Mouse (Mus musculus) brain, embryonic 14.5 days (tissue): Measurements from ENCODE around the gene Grid2. TPM values are rescaled to one million over a fixed set of nuclear protein-coding genes. Genes with fewer than 3 reads are reported as not detected.
A peak's percentile ranks its signal among the peaks of the same experiment; 100 is the strongest.

Experiments used
- DNase-seq: peaks from one replicate; pipeline ENCODE4 v3.0.0-alpha.2; 2011; ENCODE audit warnings: low read depth
- CTCF ChIP-seq: fragments of 200-500 bp; IDR thresholded peaks from 2 replicates; pipeline ENCODE4 v1.5.1; 2012; ENCODE audit warnings: inconsistent platforms, mild to moderate bottlenecking, moderate library complexity, borderline replicate concordance; ENCODE audit not compliant: insufficient read depth, insufficient read length; ENCODE audit errors: extremely low read depth
- POLR2A ChIP-seq: fragments of 200-500 bp; IDR thresholded peaks from 2 replicates; pipeline ENCODE4 v1.6.1; 2012; ENCODE audit warnings: mild to moderate bottlenecking, inconsistent platforms, borderline replicate concordance; ENCODE audit not compliant: poor library complexity, insufficient read depth, insufficient read length, severe bottlenecking; ENCODE audit errors: extremely low read depth
- polyA plus RNA-seq: library from polyadenylated mRNA; depleted of rRNA; stranded (reverse); fragments of >200 nt; gene quantifications from 2 replicates; pipeline ENCODE4 v1.2.3, GENCODE M21; 2012

The Grid2 gene
- polyA plus RNA-seq, 1 experiment, result 12.3 TPM

DNA sequence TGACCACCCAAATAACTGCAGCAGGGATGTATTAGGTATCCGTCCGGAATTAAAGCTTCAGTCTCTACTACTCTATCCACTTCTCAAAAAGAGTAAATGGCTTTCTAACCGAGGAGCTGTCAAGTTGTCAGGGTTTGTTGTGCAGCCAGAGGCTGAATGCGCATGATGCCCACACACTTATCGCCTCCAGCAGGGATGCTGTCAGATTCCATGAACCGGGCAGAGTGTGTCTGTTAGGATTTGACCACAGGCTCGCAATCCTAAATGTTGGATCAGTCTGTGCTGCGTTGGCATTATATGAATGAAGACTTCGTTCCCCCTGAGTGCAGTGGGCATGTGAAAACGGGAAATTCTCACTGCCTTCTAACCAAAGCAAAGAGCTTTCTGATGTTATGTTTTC, 843.0 kb downstream of the Grid2 start:
- TF ChIP-seq POLR2A (no peak), CTCF (no peak)
- peak; percentile 60 for DNase-seq

- DNase-seq, result peak; percentile 73
Measured at GRCm38 (mm10) chr6:64114594-64114993, 858.9 kb downstream of the Grid2 start.

DNA sequence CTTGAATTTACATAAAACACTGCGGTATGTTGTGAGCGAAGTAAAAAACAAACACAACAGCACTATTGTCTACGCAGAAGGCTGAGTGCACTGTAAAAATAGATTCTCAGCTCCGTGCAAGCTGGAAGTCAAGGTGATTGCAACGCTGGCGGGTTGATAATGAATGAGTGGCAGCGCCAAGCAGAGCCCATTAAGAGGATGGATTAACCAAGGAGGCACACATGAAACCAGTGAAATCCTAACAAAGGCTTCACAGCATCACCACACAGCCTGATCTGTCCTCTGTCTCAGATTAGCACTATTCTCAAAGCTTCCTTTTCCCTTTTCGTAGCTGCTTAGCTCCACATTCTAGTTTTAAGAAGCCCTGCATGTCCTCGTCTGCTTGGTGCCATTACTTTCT, 880.6 kb downstream of the Grid2 start:
- TF ChIP-seq CTCF (no peak), POLR2A (no peak)
- DNase-seq, result peak; percentile 71

More at GRCm38 (mm10) chr6:64114594-64114993, 858.9 kb downstream of the Grid2 start:
- TF ChIP-seq POLR2A, result no peak
- TF ChIP-seq CTCF, result no peak

DNA sequence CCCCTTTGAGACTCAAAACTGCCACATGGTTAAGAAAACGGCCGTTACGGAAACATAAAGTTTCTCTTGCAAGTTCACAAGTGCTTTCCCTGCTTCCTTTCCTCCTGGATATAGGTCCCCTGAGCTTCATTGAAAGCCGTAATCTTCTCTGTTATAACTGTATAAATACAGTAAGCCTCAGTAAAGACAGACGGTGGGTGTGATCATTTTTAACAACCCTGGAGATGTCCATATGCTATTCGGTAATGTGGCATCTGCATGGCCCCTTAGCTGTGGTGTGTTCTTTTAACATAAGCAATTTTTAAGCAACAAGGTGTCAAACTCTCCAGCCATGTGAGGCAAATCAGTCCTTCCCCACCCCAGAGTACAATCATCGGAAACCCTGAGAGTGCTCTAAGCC, 892.9 kb downstream of the Grid2 start:
- TF ChIP-seq CTCF, result no peak
- TF ChIP-seq POLR2A, result no peak
- no peak for DNase-seq

- TF ChIP-seq CTCF (no peak), POLR2A (no peak)
- peak; percentile 89 for DNase-seq
Measured at GRCm38 (mm10) chr6:64174995-64175612, 919.4 kb downstream of the Grid2 start.

DNA sequence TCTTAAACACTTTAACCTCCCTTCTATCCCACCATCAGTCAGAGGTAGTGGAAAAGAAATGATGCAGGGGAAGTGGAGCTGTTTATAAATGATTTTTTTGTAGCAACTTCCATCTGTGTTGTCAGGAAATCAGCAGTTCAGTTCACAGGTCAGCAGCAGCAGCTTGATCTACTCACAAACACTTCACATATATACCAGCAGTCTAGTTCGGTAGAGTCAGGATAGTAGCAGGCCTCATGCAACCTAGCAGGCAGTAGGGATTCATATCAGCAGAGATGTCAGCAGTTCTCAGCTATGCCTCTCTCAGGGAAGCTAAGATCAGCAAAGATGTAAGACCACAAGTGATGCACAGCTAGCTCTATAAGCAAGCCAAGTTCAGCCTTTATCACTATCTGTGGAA, 938.0 kb downstream of the Grid2 start:
- TF ChIP-seq POLR2A, result no peak
- no peak for TF ChIP-seq CTCF
- DNase-seq, result no peak

- peak; percentile 82 for DNase-seq
- TF ChIP-seq POLR2A, result no peak
- TF ChIP-seq CTCF, result no peak
Measured at GRCm38 (mm10) chr6:64202396-64203122, 946.9 kb downstream of the Grid2 start.

GRCm38 (mm10) chr6:64236351-64236750, 980.7 kb downstream of the Grid2 start:
- peak; percentile 73 for DNase-seq
- TF ChIP-seq POLR2A, result no peak
- TF ChIP-seq CTCF, result no peak

DNA sequence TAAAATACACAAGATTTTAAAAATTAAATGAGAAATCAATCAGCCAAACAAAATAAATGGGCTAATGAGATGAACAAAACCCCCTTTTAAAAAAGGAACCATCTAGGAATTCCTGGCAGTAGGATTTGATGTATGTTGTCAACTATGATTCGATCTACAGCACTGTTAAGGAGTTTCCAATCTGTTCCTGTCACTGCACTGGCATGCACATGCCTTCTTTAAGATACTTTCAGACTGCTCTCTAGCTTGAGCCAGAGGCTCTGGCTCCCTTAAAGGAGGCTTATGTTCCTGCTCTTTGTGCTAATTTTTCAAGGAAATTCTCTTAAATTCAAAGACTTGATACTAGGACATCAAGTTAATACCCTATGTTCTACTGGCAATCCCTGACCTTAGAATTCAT, 984.9 kb downstream of the Grid2 start:
- peak; percentile 61 for DNase-seq
- TF ChIP-seq POLR2A (no peak), CTCF (no peak)

DNA sequence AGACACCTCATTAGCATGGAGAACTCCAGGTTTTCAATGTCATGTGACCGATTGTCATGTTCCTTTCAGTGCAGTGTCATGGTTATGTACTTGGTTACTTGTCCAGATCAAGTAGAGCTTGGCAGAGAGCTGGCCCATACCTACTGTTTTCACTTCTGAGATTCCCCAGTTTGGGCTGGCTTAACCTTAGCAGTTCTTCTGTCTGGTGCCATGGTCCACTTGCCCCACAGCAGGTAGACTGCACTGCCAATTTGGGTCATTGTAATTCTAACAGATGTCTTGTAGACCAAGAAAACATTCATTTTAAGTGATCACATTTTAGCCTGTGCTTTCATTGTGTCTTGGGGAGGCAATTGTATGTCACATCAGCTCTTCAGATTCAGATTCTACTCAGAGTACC, 990.3 kb downstream of the Grid2 start:
- no peak for DNase-seq
- TF ChIP-seq CTCF (no peak), POLR2A (no peak)

DNA sequence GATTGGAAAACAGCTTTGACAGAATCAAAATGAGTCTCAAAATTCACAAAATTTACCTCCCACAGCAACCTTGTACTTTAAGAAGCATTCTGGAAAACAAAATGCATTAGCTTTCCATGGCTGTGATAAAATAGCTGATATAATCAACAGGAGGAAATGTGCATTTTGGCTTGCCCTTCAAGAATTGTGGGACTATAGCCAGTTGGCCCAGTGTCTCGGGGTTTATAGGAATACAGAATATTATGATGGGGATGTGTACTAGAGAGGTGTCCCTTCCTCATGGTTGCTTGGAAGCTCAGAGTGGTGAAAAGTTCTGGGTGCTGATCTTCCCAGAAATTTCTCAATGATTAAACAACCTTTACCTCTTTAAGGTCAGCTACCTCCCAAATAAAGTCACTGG, 995.4 kb downstream of the Grid2 start:
- DNase-seq, result peak; percentile 59
- TF ChIP-seq POLR2A, result no peak
- TF ChIP-seq CTCF, result no peak

DNA sequence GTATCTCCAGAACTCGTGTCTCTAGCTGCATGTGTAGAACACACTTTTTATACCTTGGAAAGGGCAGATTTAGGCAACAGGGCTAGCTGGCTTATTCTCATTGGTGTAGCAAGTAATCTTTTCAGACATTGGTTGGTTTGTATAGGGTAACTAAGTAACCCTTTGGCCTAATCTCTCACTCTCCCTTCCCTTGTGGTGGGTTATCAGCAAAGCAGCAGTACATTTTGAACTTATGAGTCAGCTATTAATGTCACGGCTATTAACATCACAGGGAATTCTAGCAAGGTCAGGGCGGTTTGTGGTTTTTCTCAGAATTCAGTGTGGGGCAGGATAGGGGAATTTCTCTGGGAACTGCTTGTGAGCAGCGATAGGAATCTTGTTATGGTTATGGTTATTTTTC, 1007.8 kb downstream of the Grid2 start:
- DNase-seq, result no peak
- no peak for TF ChIP-seq CTCF
